Mouse (Mus musculus): ENCODE results near the gene Gatm. TPM values are rescaled to one million over a fixed set of nuclear protein-coding genes. Genes with fewer than 3 reads are reported as not detected.
A peak's percentile ranks its signal among the peaks of the same experiment; 100 is the strongest.

The Gatm gene
- total RNA-seq, 2 experiments from 2014 or later: 29.3 to 47.1 TPM

GRCm38 (mm10) chr2:122616237-122616636, 5.1 kb upstream of the Gatm start:
- ATAC-seq (replicated peaks; ENCODE audit: low FRiP score, poor library complexity, severe bottlenecking): no peak

- ATAC-seq (replicated peaks; ENCODE audit: low FRiP score, poor library complexity, severe bottlenecking): no peak
Measured at GRCm38 (mm10) chr2:122611654-122611973, 511 bp upstream of the Gatm start.

GRCm38 (mm10) chr2:122608820-122609219, 2.3 kb downstream of the Gatm start:
- no peak for ATAC-seq (replicated peaks; ENCODE audit: low FRiP score, poor library complexity, severe bottlenecking)

DNA sequence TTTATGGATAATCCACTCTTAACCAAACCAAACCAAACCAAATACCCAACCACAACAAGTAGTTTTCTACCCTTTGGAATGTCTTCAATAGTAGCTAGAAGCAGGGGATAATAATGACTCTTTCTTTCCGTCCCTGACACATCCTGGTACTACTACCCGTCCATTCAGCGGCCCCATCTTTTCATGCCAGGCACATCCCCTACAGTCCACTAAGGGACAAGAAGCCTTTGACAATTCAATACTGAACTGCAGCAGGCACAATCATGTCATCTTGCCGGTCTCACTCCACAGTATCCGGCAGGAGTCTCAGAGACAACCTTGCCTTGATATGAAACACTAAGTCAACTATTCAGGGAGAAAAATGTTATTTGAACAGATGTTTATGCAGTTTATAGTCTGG, 5.3 kb downstream of the Gatm start:
- ATAC-seq (replicated peaks; ENCODE audit: low FRiP score, poor library complexity, severe bottlenecking): no peak

- no peak for ATAC-seq (replicated peaks; ENCODE audit: low FRiP score, poor library complexity, severe bottlenecking)
Measured at GRCm38 (mm10) chr2:122601354-122601753, 9.7 kb downstream of the Gatm start.

DNA sequence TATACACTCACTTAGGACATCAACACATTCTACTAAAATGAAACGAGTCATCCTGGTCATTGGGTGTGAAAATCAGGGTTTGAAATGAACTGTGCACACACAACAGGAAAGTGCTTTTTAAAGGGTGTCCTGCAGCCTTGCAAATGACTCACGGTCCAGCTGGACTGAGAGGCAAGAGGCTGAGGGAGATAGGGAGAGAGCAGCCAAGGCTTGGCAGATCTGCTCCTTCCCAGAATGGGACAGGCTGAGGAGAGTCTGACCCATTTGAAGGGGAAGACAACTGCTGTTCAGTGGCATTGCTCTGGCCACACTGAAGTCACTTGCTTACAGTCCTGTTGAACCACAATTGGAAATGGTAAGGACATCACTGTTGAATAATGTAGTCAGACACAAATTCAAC, 11.4 kb downstream of the Gatm start:
- ATAC-seq (replicated peaks; ENCODE audit: low FRiP score, poor library complexity, severe bottlenecking): no peak

DNA sequence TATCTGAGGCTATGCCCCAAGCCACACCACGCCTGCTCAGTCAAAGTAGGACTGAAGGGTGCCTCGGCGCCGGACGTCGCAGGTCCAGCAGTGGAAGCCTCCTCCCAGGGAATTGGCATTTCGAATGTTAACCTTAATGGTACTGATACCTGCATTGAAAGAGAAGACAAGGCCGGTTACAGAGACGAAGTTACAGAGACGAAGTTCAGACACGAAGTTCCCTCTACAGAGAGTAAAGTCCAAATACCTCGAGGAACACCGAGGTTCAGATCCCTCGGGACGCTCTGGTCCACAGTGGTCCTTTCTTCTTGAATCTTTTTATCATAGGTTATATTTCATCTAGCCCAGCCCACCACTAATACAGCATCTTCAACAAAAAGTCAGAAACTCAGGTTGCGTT, 15.6 kb downstream of the Gatm start:
- no peak for ATAC-seq (replicated peaks; ENCODE audit: low FRiP score, poor library complexity, severe bottlenecking)

- no peak for ATAC-seq (replicated peaks; ENCODE audit: low FRiP score, poor library complexity, severe bottlenecking)
Measured at GRCm38 (mm10) chr2:122591213-122591612, 19.9 kb downstream of the Gatm start.

DNA sequence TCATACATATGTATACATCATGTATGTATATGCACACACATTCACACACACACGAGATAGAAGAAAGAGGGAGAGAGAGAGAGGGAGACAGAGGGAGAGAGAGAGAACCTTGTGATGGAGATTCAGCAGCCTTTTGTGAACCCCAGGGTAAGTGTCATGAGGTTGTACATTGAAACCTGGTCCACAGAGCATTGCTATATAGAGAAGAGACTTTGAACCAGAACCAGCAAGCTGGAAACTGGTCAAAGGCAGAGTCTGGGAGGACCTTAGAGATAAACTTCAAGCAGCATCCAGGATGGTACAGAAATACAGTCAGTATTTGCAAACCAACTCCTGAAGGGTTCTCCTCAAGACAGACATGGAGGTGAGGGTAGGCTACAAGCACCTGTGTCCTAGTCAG, 20.8 kb downstream of the Gatm start:
- no peak for ATAC-seq (replicated peaks; ENCODE audit: low FRiP score, poor library complexity, severe bottlenecking)

DNA sequence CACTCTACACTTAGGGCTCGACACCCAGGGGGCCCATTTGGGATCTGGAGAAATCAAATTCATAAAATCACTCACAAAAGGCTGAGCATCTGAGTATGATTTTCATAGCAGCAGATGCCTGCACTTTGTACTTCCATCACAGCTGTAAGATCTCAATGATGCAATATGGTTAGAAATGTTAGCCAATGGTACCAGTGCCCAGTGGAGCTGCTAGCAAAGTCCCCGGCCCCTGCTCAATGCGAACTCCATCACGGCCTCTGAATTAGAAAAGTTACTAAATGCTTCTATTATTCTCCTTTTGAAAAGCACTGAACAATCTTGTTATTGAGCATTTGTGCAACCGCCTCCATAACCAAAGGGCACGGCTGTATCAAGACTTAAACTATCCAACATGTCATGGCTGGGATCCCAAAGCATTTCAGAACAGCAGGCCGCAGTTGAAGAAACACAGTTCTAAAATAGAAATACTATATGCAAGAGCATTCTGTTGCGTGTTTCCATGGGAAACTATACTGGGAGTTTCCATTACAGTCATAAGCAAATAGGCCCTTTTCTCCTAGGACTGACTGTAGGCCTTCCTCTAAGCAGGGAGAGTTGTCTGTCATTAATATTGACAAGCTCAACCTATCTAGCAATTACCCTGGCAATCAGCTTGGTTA, 23.1 kb downstream of the Gatm start:
- ATAC-seq (replicated peaks; ENCODE audit: low FRiP score, poor library complexity, severe bottlenecking): no peak

DNA sequence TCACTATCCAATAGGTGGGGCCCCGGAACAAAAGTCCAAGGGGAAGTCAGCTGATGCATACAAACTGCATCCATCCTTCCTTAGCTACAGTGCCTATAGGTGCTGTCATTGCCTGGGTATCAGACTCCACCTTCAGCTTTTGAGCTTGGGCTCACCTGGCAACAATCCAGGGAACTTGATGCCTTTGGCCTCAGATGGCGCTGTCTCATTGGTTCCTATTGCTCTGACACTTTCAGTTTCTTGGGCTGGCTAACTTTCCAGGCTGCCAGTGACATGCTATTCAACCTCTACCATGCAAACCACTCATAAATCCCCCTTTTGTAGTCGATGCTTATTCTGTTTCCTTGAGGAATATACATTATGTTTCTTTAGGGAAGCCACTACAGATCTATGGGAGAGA, 24.8 kb downstream of the Gatm start:
- ATAC-seq (replicated peaks; ENCODE audit: low FRiP score, poor library complexity, severe bottlenecking): peak; percentile 50; the same call in 1 of the 2 replicates

- no peak for ATAC-seq (replicated peaks; ENCODE audit: low FRiP score, poor library complexity, severe bottlenecking)
Measured at GRCm38 (mm10) chr2:122582324-122582723, 28.8 kb downstream of the Gatm start.

- no peak for ATAC-seq (replicated peaks; ENCODE audit: low FRiP score, poor library complexity, severe bottlenecking)
Measured at GRCm38 (mm10) chr2:122581361-122582017, 29.6 kb downstream of the Gatm start.

GRCm38 (mm10) chr2:122580426-122580825, 30.7 kb downstream of the Gatm start:
- no peak for ATAC-seq (replicated peaks; ENCODE audit: low FRiP score, poor library complexity, severe bottlenecking)

GRCm38 (mm10) chr2:122577316-122577715, 33.8 kb downstream of the Gatm start:
- no peak for ATAC-seq (replicated peaks; ENCODE audit: low FRiP score, poor library complexity, severe bottlenecking)

- no peak for ATAC-seq (replicated peaks; ENCODE audit: low FRiP score, poor library complexity, severe bottlenecking)
Measured at GRCm38 (mm10) chr2:122576295-122576694, 34.8 kb downstream of the Gatm start.

DNA sequence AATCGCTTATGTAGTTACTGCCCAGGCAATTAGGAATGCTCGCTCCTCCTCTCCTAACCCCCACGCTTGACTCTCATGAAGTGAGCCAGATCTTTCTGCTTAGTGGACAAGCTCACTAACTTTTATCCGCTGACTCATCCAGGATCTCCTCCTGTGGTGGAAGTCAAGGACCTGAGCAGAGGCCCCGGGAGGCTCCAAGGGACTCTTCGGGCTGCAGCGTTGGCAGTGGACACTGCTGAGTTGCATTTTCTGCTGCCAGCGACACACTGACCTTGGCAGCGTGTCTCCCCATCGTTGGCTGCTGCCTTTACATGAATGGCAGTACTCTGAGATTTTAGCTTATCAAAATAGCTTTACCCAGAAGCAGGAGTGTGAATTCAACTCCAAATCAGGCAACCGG, 35.6 kb downstream of the Gatm start:
- no peak for ATAC-seq (replicated peaks; ENCODE audit: low FRiP score, poor library complexity, severe bottlenecking)

GRCm38 (mm10) chr2:122572438-122572837, 38.7 kb downstream of the Gatm start:
- no peak for ATAC-seq (replicated peaks; ENCODE audit: low FRiP score, poor library complexity, severe bottlenecking)

GRCm38 (mm10) chr2:122571326-122571725, 39.8 kb downstream of the Gatm start:
- ATAC-seq (replicated peaks; ENCODE audit: low FRiP score, poor library complexity, severe bottlenecking): no peak

DNA sequence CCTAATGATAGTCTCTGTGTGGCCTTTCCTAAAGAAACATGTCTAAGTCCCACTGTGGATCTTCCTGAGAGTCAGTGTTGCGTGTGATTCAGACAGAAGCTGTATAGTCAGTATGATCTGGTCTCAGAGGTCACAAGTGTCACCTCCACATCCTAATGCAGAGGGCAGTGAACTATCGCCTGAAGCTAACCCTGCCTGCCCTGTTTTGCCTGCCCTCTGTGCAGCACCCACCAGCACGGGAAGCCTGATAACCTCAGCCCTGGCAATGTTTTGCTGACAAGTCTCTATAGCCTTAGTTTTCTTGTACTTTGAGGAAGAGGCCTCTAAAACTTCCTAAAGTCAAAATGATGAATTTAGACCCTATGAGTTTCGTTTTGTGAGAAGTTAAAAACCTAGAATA, 40.7 kb downstream of the Gatm start:
- ATAC-seq (replicated peaks; ENCODE audit: low FRiP score, poor library complexity, severe bottlenecking): no peak

DNA sequence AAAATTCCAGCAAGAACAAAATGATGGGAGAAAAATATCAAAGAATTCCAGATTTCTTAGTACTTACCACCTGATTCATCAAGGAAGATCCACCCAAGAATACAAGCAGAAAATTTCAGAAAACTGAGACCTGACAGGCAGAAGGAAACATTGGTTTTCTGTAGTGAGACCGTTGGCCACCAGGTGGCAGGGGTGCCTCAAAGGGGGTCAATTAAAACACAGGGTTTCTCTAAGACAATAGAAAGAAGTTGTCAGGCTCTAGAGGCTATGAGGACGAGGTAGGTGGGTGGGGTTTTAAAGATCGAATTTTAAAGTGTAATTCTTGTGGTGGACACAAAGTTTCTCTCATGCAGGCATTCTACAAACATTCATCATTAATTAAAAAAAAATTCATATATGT, 41.7 kb downstream of the Gatm start:
- ATAC-seq (replicated peaks; ENCODE audit: low FRiP score, poor library complexity, severe bottlenecking): no peak

DNA sequence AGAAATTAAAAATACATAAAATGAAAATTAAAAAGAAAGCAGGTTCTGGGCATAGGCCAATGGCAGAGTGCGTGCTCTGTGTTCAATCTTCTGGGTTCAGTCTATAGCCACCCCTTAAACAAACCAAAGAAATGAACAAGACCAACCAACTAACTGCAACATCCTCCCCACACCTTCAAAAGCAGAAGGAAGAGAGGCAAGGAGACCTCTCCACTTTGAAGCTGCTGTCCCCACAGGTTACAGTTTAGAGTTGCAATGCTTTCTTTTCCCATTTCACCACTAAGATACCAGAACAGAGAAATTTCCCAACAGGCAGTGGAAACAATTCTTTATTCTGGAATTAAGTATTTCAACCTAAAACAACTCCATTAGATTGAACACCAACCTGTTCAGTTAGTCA, 48.9 kb downstream of the Gatm start:
- ATAC-seq (replicated peaks; ENCODE audit: low FRiP score, poor library complexity, severe bottlenecking): no peak

All from erythroblast, adult 5-6 weeks (primary cell).